Mouse (Mus musculus): ENCODE data around the gene Cd4. TPM values are rescaled to one million over a fixed set of nuclear protein-coding genes. Genes with fewer than 3 reads are reported as not detected.
"Not testable (repeated sequence)": the region's sequence is repeated elsewhere in the genome, so short reads cannot be mapped to it uniquely, and the experiment has no call there.

Gene Cd4
- polyA plus RNA-seq, 1 experiment from 2014 or later = 0.06 TPM

GRCm38 (mm10) chr6:124894113-124894512 lies 6.1 kb upstream of the Cd4 start:
- not testable (repeated sequence) for H3K36me3 ChIP-seq (ENCODE audit: control insufficient read depth, insufficient read depth); H3K9me3 ChIP-seq (ENCODE audit: control insufficient read depth, low read length); H3K9ac ChIP-seq (replicated peaks; ENCODE audit: low read depth, low read length); H3K4me2 ChIP-seq (ENCODE audit: low read length); H3K27ac ChIP-seq (ENCODE audit: low read length); H3K4me3 ChIP-seq (replicated peaks; ENCODE audit: low read length); H3K4me1 ChIP-seq (replicated peaks; ENCODE audit: control insufficient read depth, insufficient read depth, low read length); H3K27me3 ChIP-seq (replicated peaks; ENCODE audit: control insufficient read depth, insufficient read depth, low read length); ATAC-seq
- 92% methylated on average over 2 of the region's 2 CpGs for WGBS

- H3K9ac ChIP-seq (replicated peaks; ENCODE audit: low read depth, low read length) = no peak overlapping the region
- H3K9me3 ChIP-seq (ENCODE audit: control insufficient read depth, low read length) = no peaks in the 10 kb centered on the region
- ATAC-seq = no peak
- no peak overlapping the region for H3K4me3 ChIP-seq (replicated peaks; ENCODE audit: low read length)
- no peaks in the 10 kb centered on the region for H3K4me1 ChIP-seq (replicated peaks; ENCODE audit: control insufficient read depth, insufficient read depth, low read length)
- no peaks in the 10 kb centered on the region for H3K36me3 ChIP-seq (ENCODE audit: control insufficient read depth, insufficient read depth)
- no peak overlapping the region for H3K4me2 ChIP-seq (ENCODE audit: low read length)
- no peak overlapping the region for H3K27ac ChIP-seq (ENCODE audit: low read length)
- WGBS = 69% methylated on average over 6 of the region's 6 CpGs
- no peaks in the 10 kb centered on the region for H3K27me3 ChIP-seq (replicated peaks; ENCODE audit: control insufficient read depth, insufficient read depth, low read length)
Observed at GRCm38 (mm10) chr6:124890997-124891396, 3.0 kb upstream of the Cd4 start.

- no peak for ATAC-seq
- Histone ChIP-seq H3K36me3 (ENCODE audit: control insufficient read depth, insufficient read depth) (no peaks in the 10 kb centered on the region), H3K9me3 (ENCODE audit: control insufficient read depth, low read length) (no peaks in the 10 kb centered on the region), H3K4me1 (replicated peaks; ENCODE audit: control insufficient read depth, insufficient read depth, low read length) (no peaks in the 10 kb centered on the region), H3K27ac (ENCODE audit: low read length) (no peak overlapping the region), H3K9ac (replicated peaks; ENCODE audit: low read depth, low read length) (no peak overlapping the region), H3K4me2 (ENCODE audit: low read length) (no peak overlapping the region), H3K27me3 (replicated peaks; ENCODE audit: control insufficient read depth, insufficient read depth, low read length) (no peaks in the 10 kb centered on the region), H3K4me3 (replicated peaks; ENCODE audit: low read length) (no peak overlapping the region)
- 95% methylated on average over 6 of the region's 6 CpGs for WGBS
Observed at GRCm38 (mm10) chr6:124888555-124889125, 619 bp upstream of the Cd4 start.

- H3K9me3 ChIP-seq (ENCODE audit: control insufficient read depth, low read length) = no peaks in the 10 kb centered on the region
- H3K4me3 ChIP-seq (replicated peaks; ENCODE audit: low read length) = no peak overlapping the region
- no peaks in the 10 kb centered on the region for H3K27me3 ChIP-seq (replicated peaks; ENCODE audit: control insufficient read depth, insufficient read depth, low read length)
- 94% methylated on average over 8 of the region's 8 CpGs for WGBS
- no peaks in the 10 kb centered on the region for H3K36me3 ChIP-seq (ENCODE audit: control insufficient read depth, insufficient read depth)
- H3K4me1 ChIP-seq (replicated peaks; ENCODE audit: control insufficient read depth, insufficient read depth, low read length) = no peaks in the 10 kb centered on the region
- H3K9ac ChIP-seq (replicated peaks; ENCODE audit: low read depth, low read length) = no peak overlapping the region
- no peak for ATAC-seq
- no peak overlapping the region for H3K4me2 ChIP-seq (ENCODE audit: low read length)
- H3K27ac ChIP-seq (ENCODE audit: low read length) = no peak overlapping the region
Observed at GRCm38 (mm10) chr6:124885956-124886381, 2.1 kb downstream of the Cd4 start.

GRCm38 (mm10) chr6:124884714-124885500 lies 3.1 kb downstream of the Cd4 start:
- no peak overlapping the region for H3K9ac ChIP-seq (replicated peaks; ENCODE audit: low read depth, low read length)
- no peak overlapping the region for H3K4me2 ChIP-seq (ENCODE audit: low read length)
- no peak overlapping the region for H3K4me3 ChIP-seq (replicated peaks; ENCODE audit: low read length)
- ATAC-seq = no peak
- no peaks in the 10 kb centered on the region for H3K4me1 ChIP-seq (replicated peaks; ENCODE audit: control insufficient read depth, insufficient read depth, low read length)
- no peaks in the 10 kb centered on the region for H3K36me3 ChIP-seq (ENCODE audit: control insufficient read depth, insufficient read depth)
- H3K9me3 ChIP-seq (ENCODE audit: control insufficient read depth, low read length) = no peaks in the 10 kb centered on the region
- 74% methylated on average over 10 of the region's 10 CpGs for WGBS
- H3K27ac ChIP-seq (ENCODE audit: low read length) = no peak overlapping the region
- H3K27me3 ChIP-seq (replicated peaks; ENCODE audit: control insufficient read depth, insufficient read depth, low read length) = no peaks in the 10 kb centered on the region

- Histone ChIP-seq H3K4me3 (replicated peaks; ENCODE audit: low read length) (no peak overlapping the region), H3K9ac (replicated peaks; ENCODE audit: low read depth, low read length) (no peak overlapping the region), H3K4me1 (replicated peaks; ENCODE audit: control insufficient read depth, insufficient read depth, low read length) (no peaks in the 10 kb centered on the region), H3K27me3 (replicated peaks; ENCODE audit: control insufficient read depth, insufficient read depth, low read length) (no peaks in the 10 kb centered on the region), H3K36me3 (ENCODE audit: control insufficient read depth, insufficient read depth) (no peaks in the 10 kb centered on the region), H3K9me3 (ENCODE audit: control insufficient read depth, low read length) (no peaks in the 10 kb centered on the region), H3K4me2 (ENCODE audit: low read length) (no peak overlapping the region), H3K27ac (ENCODE audit: low read length) (no peak overlapping the region)
- ATAC-seq = no peak
- 71% methylated on average over 10 of the region's 10 CpGs for WGBS
Observed at GRCm38 (mm10) chr6:124883351-124883750, 4.7 kb downstream of the Cd4 start.

- WGBS = 92% methylated on average over 9 of the region's 9 CpGs
- Histone ChIP-seq H3K4me1 (replicated peaks; ENCODE audit: control insufficient read depth, insufficient read depth, low read length) (no peaks in the 10 kb centered on the region), H3K27me3 (replicated peaks; ENCODE audit: control insufficient read depth, insufficient read depth, low read length) (no peaks in the 10 kb centered on the region), H3K4me2 (ENCODE audit: low read length) (no peak overlapping the region), H3K9ac (replicated peaks; ENCODE audit: low read depth, low read length) (no peak overlapping the region), H3K9me3 (ENCODE audit: control insufficient read depth, low read length) (no peaks in the 10 kb centered on the region), H3K27ac (ENCODE audit: low read length) (no peak overlapping the region), H3K4me3 (replicated peaks; ENCODE audit: low read length) (no peak overlapping the region), H3K36me3 (ENCODE audit: control insufficient read depth, insufficient read depth) (no peaks in the 10 kb centered on the region)
- ATAC-seq = no peak
Observed at GRCm38 (mm10) chr6:124881821-124882220, 6.2 kb downstream of the Cd4 start.

- H3K4me1 ChIP-seq (replicated peaks; ENCODE audit: control insufficient read depth, insufficient read depth, low read length) = no peaks in the 10 kb centered on the region
- ATAC-seq = no peak
- no peak overlapping the region for H3K4me3 ChIP-seq (replicated peaks; ENCODE audit: low read length)
- no peak overlapping the region for H3K27ac ChIP-seq (ENCODE audit: low read length)
- no peak overlapping the region for H3K9ac ChIP-seq (replicated peaks; ENCODE audit: low read depth, low read length)
- H3K27me3 ChIP-seq (replicated peaks; ENCODE audit: control insufficient read depth, insufficient read depth, low read length) = no peaks in the 10 kb centered on the region
- 63% methylated on average over 6 of the region's 6 CpGs for WGBS
- no peaks in the 10 kb centered on the region for H3K9me3 ChIP-seq (ENCODE audit: control insufficient read depth, low read length)
- H3K36me3 ChIP-seq (ENCODE audit: control insufficient read depth, insufficient read depth) = no peaks in the 10 kb centered on the region
- H3K4me2 ChIP-seq (ENCODE audit: low read length) = no peak overlapping the region
Observed at GRCm38 (mm10) chr6:124879390-124879789, 8.6 kb downstream of the Cd4 start.

GRCm38 (mm10) chr6:124874348-124874747 lies 13.7 kb downstream of the Cd4 start:
- Histone ChIP-seq H3K27me3 (replicated peaks; ENCODE audit: control insufficient read depth, insufficient read depth, low read length) (no peaks in the 10 kb centered on the region), H3K4me3 (replicated peaks; ENCODE audit: low read length) (no peak overlapping the region), H3K9ac (replicated peaks; ENCODE audit: low read depth, low read length) (no peak overlapping the region), H3K27ac (ENCODE audit: low read length) (no peak overlapping the region), H3K36me3 (ENCODE audit: control insufficient read depth, insufficient read depth) (no peaks in the 10 kb centered on the region), H3K9me3 (ENCODE audit: control insufficient read depth, low read length) (no peaks in the 10 kb centered on the region), H3K4me1 (replicated peaks; ENCODE audit: control insufficient read depth, insufficient read depth, low read length) (no peaks in the 10 kb centered on the region), H3K4me2 (ENCODE audit: low read length) (no peak overlapping the region)
- no peak for ATAC-seq
- WGBS = 71% methylated on average over 2 of the region's 3 CpGs
